Mouse (Mus musculus): ENCODE results near the gene Eif4a1. TPM values are rescaled to one million over a fixed set of nuclear protein-coding genes. Genes with fewer than 3 reads are reported as not detected.

The Eif4a1 gene
- polyA plus RNA-seq, 1 experiment from 2014 or later = 701 TPM

DNA sequence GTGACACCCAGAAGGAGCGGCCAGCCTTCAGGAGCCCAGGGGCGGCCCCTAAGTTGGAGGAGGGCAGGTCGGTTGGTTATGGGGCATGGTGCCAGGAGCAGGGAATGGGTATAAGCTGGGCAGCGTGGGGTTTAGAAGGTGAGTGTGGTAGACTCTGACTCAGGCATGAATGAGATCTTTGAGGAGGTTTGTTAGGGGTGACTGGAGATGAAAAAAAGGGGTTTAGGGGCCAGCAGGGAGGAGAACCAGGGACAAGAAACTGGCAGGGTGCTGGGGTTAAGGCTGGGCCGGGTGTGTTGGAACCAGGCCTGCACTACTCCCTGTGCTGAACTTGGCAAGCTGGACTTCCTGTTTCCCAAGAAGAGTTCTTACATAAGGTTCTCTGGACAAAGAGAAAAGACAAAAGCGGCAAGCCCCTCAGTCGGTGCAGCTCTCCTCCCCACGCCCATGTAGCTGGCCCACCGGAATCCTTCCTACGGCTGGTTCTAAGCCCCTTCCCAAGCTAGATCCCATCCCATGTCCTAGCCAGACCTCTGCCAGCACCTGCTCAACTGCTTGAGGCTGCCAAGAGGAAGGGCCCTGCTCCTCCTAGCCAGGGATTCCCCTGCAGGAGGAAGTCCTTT, 13.4 kb upstream of the Eif4a1 start, which contains the start of gene Tnfsf13:
TSS of gene Tnfsf13 (minus strand) at position 259 of the 623 bp plus-strand sequence.
- Histone ChIP-seq H3K27ac (0 out of 2 replicates have a peak within 1 kb of the TSS, but pooled peaks have one; percentile 14), H3K9ac (replicated peaks) (peak within 1 kb of the TSS; percentile 13; the same call in 1 of the 2 replicates), H3K36me3 (no peaks in the 10 kb centered on the region; the same call in 1 of the 2 replicates), H3K4me2 (0 out of 2 replicates have a peak within 1 kb of the TSS, but pooled peaks have one; percentile 2), H3K4me1 (replicated peaks) (peaks cover 26% of the 10 kb centered on the region), H3K9me3 (no peaks in the 10 kb centered on the region), H3K4me3 (replicated peaks) (no peak within 1 kb of the TSS; the same call in 1 of the 2 replicates), H3K27me3 (no peaks in the 10 kb centered on the region)
- WGBS = 87% methylated on average over 10 of the region's 10 CpGs
- no peak for ATAC-seq (ENCODE audit: insufficient number of reproducible peaks, insufficient read depth, low FRiP score, low TSS enrichment, low read depth)

DNA sequence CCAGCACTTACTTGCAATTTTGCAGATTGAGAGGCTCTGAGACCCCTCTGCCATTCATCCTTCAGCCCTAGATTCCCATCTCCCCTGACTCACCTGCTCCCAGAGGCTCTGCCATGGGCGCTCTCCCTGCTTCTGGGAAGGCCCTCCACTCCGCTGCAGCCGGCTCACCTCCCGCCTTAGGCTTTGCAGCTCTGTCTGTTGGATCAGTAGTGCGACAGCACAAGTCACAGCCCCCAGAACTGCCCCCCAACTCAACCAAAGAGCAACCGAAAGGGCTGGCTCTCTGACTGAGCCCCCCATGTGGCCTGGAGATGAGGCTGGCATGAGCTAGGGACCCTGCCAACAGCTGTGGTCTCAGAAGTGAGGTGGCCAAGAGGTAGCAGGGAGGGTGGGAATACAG, 12.7 kb upstream of the Eif4a1 start:
- Histone ChIP-seq H3K4me2 (no peak overlapping the region), H3K9ac (replicated peaks) (0 out of 2 replicates have a peak overlapping the region, but pooled peaks have one; percentile 13), H3K27me3 (no peaks in the 10 kb centered on the region), H3K27ac (no peak overlapping the region), H3K36me3 (peaks cover 7% of the 10 kb centered on the region), H3K9me3 (no peaks in the 10 kb centered on the region), H3K4me3 (replicated peaks) (no peak overlapping the region; the same call in 1 of the 2 replicates), H3K4me1 (replicated peaks) (peaks cover 33% of the 10 kb centered on the region)
- ATAC-seq (ENCODE audit: insufficient number of reproducible peaks, insufficient read depth, low FRiP score, low TSS enrichment, low read depth) = no peak
- WGBS = 89% methylated on average over 6 of the region's 6 CpGs

DNA sequence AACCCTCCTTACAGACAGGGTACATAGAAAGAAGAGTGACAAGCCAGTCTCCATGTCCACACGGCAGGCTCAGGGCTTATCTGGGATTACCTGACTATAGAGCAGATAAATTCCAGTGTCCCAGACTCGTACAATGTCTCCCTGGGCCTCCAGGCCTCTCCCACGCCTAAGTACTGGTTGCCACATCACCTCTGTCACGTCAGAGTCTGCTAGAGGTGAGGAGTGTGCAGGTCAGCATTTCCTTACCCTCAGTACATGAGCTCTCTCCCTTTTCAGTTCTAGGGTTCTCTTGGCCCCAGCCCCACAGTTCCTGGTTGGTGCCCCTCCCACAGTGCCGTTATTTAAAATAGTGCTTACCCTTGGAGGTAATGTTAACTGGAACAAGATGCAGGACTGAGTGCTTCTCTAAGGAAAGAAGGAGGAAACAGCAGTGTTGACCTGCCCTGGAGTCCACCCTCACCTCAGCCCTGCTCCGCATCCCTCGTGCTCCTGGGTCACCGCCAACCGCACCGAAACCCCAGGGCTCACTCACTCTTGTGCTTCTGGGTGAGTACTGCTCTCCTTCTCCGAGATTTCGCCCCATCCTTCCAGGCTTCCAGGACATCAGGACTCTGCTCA, 12.0 kb upstream of the Eif4a1 start:
- H3K4me1 ChIP-seq (replicated peaks) = peaks cover 33% of the 10 kb centered on the region
- H3K27ac ChIP-seq = no peak overlapping the region
- peaks cover 12% of the 10 kb centered on the region for H3K36me3 ChIP-seq
- no peak overlapping the region for H3K9ac ChIP-seq (replicated peaks)
- H3K27me3 ChIP-seq = no peaks in the 10 kb centered on the region
- no peak for ATAC-seq (ENCODE audit: insufficient number of reproducible peaks, insufficient read depth, low FRiP score, low TSS enrichment, low read depth)
- H3K9me3 ChIP-seq = no peaks in the 10 kb centered on the region
- 82% methylated on average over 12 of the region's 12 CpGs for WGBS
- no peak overlapping the region for H3K4me2 ChIP-seq
- no peak overlapping the region for H3K4me3 ChIP-seq (replicated peaks)

DNA sequence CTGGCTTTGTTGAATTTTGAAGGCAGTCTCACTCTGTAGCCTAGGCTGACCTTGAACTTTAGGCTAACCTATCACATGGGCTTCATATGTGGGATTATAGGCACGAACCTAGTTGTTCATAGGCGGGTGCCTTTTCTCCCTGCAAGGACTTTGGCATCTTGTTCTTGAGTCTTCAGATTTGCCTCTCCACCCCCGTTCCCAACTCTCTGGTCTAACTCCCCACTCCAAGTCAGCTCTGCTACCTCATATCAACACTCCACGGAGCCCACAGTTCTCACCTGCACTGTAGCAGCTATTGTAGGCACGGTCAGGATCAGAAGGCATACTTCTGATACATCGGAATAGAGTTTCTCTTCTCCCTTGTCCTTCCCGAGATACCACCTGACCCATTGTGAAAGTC, 11.4 kb upstream of the Eif4a1 start:
- peak overlapping the region; percentile 81 for H3K27ac ChIP-seq
- no peak overlapping the region for H3K4me3 ChIP-seq (replicated peaks)
- no peak overlapping the region for H3K9ac ChIP-seq (replicated peaks)
- H3K9me3 ChIP-seq = no peaks in the 10 kb centered on the region
- peaks cover 19% of the 10 kb centered on the region for H3K36me3 ChIP-seq
- ATAC-seq (ENCODE audit: insufficient number of reproducible peaks, insufficient read depth, low FRiP score, low TSS enrichment, low read depth) = no peak
- peak overlapping the region; percentile 88; the same call in 1 of the 2 replicates for H3K4me2 ChIP-seq
- H3K4me1 ChIP-seq (replicated peaks) = peaks cover 33% of the 10 kb centered on the region
- H3K27me3 ChIP-seq = no peaks in the 10 kb centered on the region
- WGBS = 77% methylated on average over 7 of the region's 7 CpGs

DNA sequence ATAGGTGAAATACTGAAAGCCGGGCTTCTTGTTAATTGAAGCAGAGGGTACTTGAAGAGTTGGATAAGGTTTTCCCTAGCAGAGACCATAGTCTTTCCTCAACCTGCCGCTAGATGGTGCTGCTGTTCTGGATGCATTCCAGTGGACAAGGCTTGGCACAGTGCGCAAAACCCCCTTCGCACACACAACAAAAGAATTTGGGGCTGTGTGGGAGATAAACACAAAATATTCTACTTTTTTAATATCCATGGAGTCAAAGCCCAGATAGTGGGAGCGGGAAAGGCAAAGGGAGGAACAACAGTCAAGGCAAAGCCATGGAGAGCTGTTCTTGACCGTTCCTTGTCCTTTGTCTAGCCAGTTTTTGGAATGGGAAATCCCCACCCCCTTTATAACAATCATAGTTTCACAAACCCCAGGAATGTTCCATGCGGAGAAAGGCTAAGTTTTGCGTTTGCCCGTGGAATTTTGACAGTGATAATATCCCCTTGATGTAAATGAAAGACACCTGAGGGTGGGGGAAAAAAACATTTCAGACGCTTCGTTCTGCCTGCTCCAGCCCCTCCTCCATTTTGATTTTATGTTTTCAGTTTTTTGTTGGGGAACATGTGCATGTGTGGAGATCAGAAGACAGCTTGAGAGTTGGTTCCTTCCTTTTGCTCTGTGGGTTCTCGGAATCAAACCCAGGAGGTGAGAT, 10.8 kb upstream of the Eif4a1 start:
- Histone ChIP-seq H3K4me2 (peak overlapping the region; percentile 88), H3K9me3 (no peaks in the 10 kb centered on the region), H3K4me3 (replicated peaks) (0 out of 2 replicates have a peak overlapping the region, but pooled peaks have one; percentile 86), H3K27me3 (no peaks in the 10 kb centered on the region), H3K36me3 (peaks cover 25% of the 10 kb centered on the region), H3K27ac (peak overlapping the region; percentile 95), H3K4me1 (replicated peaks) (peaks cover 33% of the 10 kb centered on the region), H3K9ac (replicated peaks) (peak overlapping the region; percentile 83)
- no peak for ATAC-seq (ENCODE audit: insufficient number of reproducible peaks, insufficient read depth, low FRiP score, low TSS enrichment, low read depth)
- WGBS = 21% methylated on average over 12 of the region's 12 CpGs

DNA sequence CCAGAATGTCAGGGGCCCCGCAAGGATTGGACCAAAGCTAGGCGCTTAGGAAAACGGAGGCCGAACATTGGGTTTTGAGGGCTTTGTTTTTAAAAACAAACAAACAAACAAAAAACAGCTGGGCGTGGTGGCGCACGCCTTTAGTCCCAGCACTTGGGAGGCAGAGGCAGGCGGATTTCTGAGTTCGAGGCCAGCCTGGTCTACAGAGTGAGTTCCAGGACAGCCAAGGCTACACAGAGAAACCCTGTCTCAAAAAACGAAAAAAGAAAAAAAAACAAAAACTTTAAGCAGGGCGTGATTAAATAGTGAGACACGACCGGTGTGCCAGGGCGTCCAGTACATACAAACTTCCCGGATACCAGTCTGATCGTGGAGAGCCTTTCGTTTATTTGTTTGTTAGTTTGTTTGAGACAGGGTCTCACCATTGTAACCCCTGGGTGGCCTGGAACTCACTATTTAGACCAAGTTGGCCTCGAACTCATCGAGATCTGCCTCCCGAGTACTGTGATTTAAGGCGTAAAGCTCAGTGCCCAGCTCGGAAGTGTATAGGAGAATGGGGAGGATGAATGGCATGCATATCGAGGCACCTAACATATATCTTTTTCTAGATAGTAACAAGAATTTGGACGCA, 10.1 kb upstream of the Eif4a1 start:
- WGBS = 28% methylated on average over 24 of the region's 24 CpGs
- Histone ChIP-seq H3K9ac (replicated peaks) (peak overlapping the region; percentile 83), H3K4me1 (replicated peaks) (peaks cover 33% of the 10 kb centered on the region), H3K9me3 (no peaks in the 10 kb centered on the region), H3K4me3 (replicated peaks) (peak overlapping the region; percentile 86), H3K4me2 (peak overlapping the region; percentile 88), H3K27ac (peak overlapping the region; percentile 95), H3K36me3 (peaks cover 31% of the 10 kb centered on the region), H3K27me3 (no peaks in the 10 kb centered on the region)
- peak; percentile 11; the same call in 1 of the 2 replicates for ATAC-seq (ENCODE audit: insufficient number of reproducible peaks, insufficient read depth, low FRiP score, low TSS enrichment, low read depth)

DNA sequence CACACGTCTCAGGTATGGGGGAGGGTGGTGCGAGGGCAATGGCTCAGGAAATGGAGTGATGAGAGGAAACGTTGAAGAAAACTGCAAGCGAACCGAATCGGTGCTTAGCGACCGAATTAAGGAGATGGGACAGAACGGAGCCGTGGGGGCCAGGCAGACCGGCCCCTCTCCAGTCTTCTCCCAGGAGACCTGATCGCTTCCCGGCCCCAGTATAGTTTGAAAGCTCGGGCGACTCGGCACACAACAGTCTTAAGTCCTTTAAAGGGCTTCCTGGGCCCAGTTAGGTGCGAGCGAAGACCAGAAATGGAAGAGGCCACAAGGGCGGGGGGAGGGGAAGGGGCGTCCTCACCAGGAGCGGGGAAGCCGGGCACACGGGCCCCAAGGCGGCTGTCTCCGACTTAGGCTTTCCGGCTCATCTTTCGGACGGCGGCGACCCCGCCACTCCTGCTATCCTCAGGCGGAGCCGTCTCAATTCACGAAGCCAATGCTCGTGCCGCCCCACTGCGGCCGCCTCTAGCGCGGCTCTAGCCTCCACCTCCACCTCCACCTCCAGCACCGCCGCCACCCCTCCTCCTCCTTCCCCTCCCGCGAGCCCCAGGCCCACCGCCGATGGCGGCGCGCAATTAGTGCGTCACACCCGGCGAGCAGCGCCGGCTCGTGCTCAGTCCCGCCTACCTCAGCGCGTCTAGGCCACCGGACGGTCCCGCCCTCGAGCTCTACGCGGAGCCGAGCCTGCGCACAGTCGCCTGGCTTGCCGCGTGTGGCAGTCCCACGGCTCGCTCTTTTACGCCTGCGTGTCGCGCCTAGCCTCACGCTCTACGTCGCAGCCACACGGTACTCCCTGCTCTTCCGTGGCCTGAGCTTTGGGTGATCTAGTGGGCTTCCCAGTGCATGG, 9.3 kb upstream of the Eif4a1 start, which contains the start of gene Senp3:
TSS of gene Senp3 (minus strand) at position 771 of the 895 bp plus-strand sequence.
- under 1% methylated on average over 77 of the region's 80 CpGs for WGBS
- H3K4me2 ChIP-seq = peak within 1 kb of the TSS; percentile 88
- H3K9me3 ChIP-seq = no peaks in the 10 kb centered on the region
- H3K27me3 ChIP-seq = no peaks in the 10 kb centered on the region
- peak within 1 kb of the TSS; percentile 95 for H3K27ac ChIP-seq
- H3K9ac ChIP-seq (replicated peaks) = peak within 1 kb of the TSS; percentile 83
- ATAC-seq (ENCODE audit: insufficient number of reproducible peaks, insufficient read depth, low FRiP score, low TSS enrichment, low read depth) = peak; percentile 95
- H3K4me1 ChIP-seq (replicated peaks) = peaks cover 29% of the 10 kb centered on the region
- H3K4me3 ChIP-seq (replicated peaks) = peak within 1 kb of the TSS; percentile 86
- H3K36me3 ChIP-seq = peaks cover 38% of the 10 kb centered on the region

DNA sequence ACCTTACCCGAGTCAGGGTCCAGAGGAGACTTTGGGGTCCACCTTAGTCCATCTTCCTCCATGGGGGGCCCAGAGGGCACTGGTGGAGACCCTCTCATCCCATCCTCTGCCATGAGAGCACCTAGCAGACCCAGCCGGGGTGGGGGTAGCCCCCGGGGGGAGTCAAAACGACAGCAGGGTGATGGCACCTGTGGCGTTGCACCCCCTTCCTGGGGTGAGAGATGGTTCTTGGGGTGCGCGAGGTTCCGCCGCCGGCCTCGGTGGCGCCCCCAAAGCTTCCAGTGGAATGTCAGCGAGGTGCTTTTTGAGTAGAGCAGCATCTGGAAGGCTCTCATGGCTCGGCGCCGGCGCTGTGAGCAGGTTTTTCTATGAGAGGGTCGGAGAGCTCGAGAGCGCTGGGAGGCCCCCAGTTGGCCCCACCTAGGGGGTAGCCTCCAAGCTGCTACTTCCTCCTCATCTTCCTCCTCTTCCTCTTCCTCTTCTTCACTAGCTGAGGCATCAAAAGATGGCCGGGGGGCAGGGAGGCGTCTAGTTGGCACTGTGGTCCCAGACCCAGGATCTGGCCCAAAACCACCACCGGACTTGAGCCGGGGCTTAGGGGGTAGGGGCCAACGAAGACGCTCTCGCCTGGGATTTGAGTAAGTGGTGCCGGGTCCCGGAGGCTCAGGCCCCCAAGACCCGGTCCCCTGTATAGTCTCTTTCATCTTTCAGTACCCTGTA, 8.1 kb upstream of the Eif4a1 start:
- ATAC-seq (ENCODE audit: insufficient number of reproducible peaks, insufficient read depth, low FRiP score, low TSS enrichment, low read depth) = no peak
- H3K36me3 ChIP-seq = peaks cover 51% of the 10 kb centered on the region
- 89% methylated on average over 30 of the region's 30 CpGs for WGBS
- H3K27me3 ChIP-seq = no peaks in the 10 kb centered on the region
- no peaks in the 10 kb centered on the region for H3K9me3 ChIP-seq
- peaks cover 25% of the 10 kb centered on the region for H3K4me1 ChIP-seq (replicated peaks)
- H3K4me2 ChIP-seq = peak overlapping the region; percentile 88
- H3K4me3 ChIP-seq (replicated peaks) = peak overlapping the region; percentile 86
- H3K27ac ChIP-seq = no peak overlapping the region
- peak overlapping the region; percentile 83; the same call in 1 of the 2 replicates for H3K9ac ChIP-seq (replicated peaks)

DNA sequence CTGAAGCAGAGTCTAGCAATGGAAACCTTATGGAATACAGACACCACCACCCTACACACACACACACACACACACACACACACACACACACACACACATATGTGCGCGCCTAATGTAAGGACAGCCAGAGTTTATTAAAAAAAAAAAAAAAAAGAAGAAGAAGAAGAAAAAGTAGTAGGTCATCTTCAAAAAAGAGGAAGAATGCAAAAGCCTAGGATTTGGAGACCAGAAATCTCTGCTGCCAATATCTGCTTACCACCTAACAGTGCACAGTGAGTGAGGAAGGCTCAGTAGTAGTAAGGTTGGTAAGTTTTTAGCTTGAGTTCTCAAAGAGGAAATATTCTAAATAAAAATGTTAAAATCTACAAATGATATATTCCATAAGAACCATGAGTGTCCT, 6.9 kb upstream of the Eif4a1 start:
- no peak overlapping the region for H3K27ac ChIP-seq
- H3K27me3 ChIP-seq = no peaks in the 10 kb centered on the region
- no peaks in the 10 kb centered on the region for H3K9me3 ChIP-seq
- no peak overlapping the region for H3K4me2 ChIP-seq
- peaks cover 25% of the 10 kb centered on the region for H3K4me1 ChIP-seq (replicated peaks)
- no peak overlapping the region for H3K4me3 ChIP-seq (replicated peaks)
- 100% methylated on average over 2 of the region's 2 CpGs for WGBS
- ATAC-seq (ENCODE audit: insufficient number of reproducible peaks, insufficient read depth, low FRiP score, low TSS enrichment, low read depth) = no peak
- peaks cover 63% of the 10 kb centered on the region for H3K36me3 ChIP-seq
- no peak overlapping the region for H3K9ac ChIP-seq (replicated peaks)

DNA sequence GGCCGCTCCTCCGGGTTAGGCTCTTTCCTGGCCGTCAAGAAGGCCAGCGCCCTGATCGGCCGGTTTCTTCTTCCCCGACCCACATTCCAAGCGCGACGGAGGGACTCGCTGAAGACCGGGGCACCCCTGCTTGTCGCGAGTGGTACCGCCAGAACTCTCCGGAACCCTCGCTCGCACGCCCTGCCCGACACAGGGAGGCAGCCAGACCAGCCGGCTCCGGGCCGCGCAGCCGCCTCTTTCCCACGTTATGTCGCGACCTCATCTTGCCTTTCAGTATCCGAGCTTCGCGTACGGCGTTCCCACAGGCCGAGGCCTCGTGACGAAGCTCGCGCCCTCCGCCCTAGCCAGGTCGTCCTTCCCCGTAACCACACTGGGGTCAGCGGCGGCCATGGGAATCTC, 498 bp downstream of the Eif4a1 start:
- peaks cover 78% of the 10 kb centered on the region for H3K36me3 ChIP-seq
- peaks cover 22% of the 10 kb centered on the region for H3K4me1 ChIP-seq (replicated peaks)
- ATAC-seq (ENCODE audit: insufficient number of reproducible peaks, insufficient read depth, low FRiP score, low TSS enrichment, low read depth) = peak; percentile 21
- peak overlapping the region; percentile 100 for H3K4me3 ChIP-seq (replicated peaks)
- H3K9me3 ChIP-seq = no peaks in the 10 kb centered on the region
- H3K4me2 ChIP-seq = peak overlapping the region; percentile 98
- WGBS = under 1% methylated on average over 43 of the region's 43 CpGs
- H3K9ac ChIP-seq (replicated peaks) = peak overlapping the region; percentile 99
- no peaks in the 10 kb centered on the region for H3K27me3 ChIP-seq
- H3K27ac ChIP-seq = peak overlapping the region; percentile 97
